Mouse (Mus musculus) lung, postnatal 14 days (tissue): ENCODE data around the gene Snrpb2.

Experiments used
- DNase-seq: peaks from one replicate; pipeline ENCODE4 v3.0.0; 2021

The Snrpb2 gene

GRCm38 (mm10) chr2:143062812-143063792 lies at the start of gene Snrpb2:
Gene Snrpb2, plus strand, starts transcription at chr2:143063039.
- DNase-seq, result peak; percentile 91

GRCm38 (mm10) chr2:143013057-143013456 lies 49.8 kb upstream of the Snrpb2 start:
- DNase-seq, result no peak

- DNase-seq, result no peak
Observed at GRCm38 (mm10) chr2:143018084-143018483, 44.8 kb upstream of the Snrpb2 start.

- no peak for DNase-seq
Observed at GRCm38 (mm10) chr2:143018591-143019130, 44.2 kb upstream of the Snrpb2 start.

GRCm38 (mm10) chr2:143019727-143020126 lies 43.1 kb upstream of the Snrpb2 start:
- peak; percentile 9 for DNase-seq

DNA sequence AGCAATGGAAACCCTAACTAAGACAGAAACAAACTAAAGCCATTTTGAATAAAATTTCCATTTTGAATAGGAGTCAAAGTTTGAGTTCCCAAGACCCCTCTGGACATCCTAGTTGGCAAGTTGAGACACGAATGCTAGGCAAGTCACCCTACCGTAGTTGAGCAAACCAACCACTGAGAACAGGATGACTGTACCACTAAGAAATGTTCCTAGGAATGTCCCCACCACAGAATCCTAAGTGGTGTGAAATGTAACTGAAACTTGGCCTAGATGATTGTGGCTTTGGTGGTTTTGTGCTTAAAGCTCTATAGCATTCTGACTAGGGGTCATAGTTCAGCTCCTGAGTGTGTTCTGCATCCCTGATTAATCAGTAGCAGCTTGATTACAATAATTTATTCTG lies 39.5 kb upstream of the Snrpb2 start:
- no peak for DNase-seq

GRCm38 (mm10) chr2:143024226-143024625 lies 38.6 kb upstream of the Snrpb2 start:
- DNase-seq, result no peak

DNA sequence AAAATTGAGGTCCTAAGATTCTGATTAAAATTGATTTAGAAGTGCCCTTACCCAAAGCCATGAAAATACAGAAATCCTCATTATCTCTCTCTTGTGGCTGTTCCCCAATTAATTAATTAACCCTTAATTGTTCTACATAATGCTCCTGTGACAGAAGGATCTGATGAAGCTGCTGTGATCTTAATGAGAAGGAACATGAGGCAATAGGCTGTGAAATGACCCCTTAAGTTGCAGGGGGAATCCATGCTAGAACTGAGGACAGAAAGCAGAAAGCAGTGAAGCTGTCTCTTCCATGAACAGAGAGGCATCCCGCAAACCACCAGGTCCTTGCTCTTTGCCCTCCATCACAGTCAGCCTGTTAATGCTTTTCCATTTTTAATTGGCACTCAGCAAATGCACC lies 31.6 kb upstream of the Snrpb2 start:
- DNase-seq, result no peak

DNA sequence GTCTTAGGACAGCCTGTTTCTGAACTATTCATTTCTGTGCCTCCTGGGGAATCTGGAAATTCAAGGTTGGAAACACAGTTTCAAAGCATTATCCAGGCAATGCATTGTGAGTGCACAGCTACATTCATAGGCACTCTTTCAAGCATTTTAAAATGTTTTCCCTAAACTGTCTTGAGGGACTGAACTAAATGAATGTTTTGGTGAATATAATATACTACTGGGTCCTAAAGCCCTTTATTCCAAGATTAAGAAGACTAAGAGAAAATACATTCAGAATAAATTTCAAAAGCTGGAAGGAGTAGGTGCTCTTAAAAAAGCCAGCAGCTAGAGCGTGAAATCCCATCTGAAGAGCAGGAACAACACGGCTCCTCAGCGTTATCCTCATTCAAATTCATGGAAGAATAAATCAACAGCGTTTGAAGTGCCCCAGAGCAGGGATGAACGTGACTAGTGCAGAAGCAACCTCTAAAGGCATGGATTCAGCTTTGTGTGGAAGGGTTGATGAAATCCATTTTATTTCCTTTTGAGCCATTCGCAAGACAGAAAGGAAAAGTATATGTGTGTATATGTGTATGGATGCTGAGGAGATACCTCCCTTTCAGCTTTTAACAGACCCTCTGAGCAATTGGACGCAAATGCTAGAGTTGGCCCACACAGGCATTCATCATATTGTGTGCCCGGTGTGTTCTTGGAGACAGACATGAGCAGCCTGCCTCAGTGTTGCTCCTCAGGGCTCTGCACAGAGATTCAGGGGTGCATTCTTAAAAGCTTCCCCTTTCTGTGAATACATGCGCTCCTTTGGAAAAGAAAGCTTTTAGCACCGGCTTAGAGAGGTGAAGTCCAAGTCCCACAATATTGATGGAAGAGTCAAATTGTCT lies 30.2 kb upstream of the Snrpb2 start:
- DNase-seq, result no peak

DNA sequence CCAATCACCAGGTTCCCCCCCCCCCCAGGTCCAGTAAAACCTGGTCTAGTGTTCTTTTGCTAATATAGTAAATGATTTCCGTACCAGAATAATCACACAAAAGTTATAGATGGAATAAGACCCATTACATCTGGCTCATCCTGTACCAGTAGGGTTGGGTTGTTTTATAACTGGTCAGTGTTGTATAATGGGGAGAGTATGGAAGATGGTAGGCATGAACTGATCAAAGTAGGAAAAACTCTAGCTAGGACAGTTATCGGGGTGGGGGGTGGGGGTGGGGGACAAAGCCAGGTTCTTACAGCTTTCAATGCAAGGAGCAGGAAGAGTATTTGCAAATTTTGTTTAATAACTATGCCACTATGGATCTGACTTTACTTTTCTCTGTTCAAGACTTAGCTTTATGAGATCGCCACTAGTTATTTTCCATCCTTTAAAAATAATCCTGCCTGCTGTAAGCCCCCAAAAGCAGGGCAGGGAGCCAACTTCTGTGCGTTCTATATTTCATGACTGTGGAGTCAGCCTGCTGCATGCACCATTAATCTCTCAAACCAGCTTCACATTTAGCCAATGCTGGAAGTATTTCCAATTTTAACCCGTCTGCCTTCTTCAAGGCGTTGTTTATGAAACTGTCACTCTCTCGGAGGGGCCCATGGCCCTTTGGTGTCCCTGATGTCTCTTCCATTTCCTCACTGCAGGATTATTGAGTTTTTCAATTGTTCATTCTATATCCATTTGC lies 28.3 kb upstream of the Snrpb2 start:
- DNase-seq, result no peak

DNA sequence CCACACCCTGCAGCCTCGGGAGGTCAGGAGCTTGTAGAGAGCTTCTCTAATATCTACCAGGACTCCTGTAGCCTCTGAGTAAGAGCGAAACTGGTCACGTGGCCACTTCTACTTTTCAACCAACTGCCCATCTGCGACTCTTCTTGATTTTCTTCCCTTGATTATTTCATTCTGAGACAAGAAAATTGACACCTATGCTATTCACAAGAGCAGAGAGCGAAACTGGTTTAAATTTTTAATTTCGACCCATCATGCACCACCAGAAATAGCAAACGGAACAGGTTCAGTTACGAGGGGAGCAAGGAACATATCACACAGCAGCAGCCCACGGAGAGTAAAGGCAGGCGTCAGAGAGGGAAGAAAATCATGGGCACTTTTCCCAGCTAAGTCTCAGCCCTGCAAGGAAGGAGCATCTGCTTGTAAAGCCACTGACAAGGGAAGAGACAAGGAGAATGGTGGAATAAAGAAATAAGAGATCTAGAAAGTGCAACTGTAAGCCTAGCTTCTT lies 27.7 kb upstream of the Snrpb2 start:
- DNase-seq, result no peak

DNA sequence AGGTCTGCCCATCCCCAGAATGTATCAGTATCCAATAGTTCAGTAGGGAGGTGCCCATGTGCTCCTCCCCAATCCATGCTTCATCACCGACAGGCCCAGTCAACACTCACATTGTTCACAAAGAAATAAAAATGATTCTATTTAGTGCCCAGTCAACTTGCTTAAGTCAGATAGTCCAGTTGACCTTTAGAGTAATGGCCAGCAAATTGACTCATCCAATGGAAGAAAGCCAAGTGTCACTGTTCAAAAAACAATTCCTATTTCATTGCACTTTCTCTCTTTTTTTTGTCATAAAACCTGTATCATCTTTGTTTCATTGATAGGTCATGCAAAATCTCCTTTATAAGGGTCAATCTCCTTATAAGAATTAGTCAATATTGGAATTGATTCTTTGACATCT lies 21.2 kb upstream of the Snrpb2 start:
- DNase-seq, result no peak

DNA sequence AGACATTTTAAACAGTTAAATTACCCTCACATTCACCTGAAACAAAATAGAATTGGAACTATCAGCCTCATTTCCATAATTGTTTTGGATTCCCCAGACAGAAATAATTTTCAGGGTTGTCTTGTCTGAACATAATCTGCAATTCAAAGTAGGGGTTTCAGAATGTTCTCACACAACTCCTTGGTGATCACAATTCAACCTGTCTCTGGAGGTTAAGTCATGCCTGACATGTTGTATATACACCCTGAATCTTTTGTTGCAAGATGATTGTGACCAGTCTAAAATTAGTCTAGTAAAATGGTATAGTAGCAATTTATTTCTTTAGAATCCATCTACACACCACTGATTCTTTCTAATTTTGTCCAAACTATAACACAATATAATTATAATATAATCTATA lies 7.6 kb upstream of the Snrpb2 start:
- DNase-seq, result no peak

DNA sequence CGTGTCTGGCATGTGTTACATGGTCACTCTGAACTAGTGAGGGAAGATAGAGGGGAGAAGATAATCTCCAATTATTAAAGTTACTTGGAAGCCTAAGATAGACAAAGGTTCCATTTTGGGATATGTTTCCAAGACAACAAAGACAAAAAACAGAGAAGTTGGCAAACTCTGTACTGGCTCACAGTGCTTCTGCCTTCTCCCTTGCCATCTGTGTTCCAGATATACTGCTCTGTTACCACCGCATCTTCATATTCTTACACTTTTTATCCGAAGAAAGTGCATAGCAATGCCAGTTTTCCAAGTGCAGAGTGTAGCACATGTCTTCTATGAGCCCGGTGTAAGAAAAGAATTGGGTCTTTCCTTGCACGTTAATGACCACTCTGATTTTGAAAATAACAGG lies 6.1 kb upstream of the Snrpb2 start:
- DNase-seq, result no peak

DNA sequence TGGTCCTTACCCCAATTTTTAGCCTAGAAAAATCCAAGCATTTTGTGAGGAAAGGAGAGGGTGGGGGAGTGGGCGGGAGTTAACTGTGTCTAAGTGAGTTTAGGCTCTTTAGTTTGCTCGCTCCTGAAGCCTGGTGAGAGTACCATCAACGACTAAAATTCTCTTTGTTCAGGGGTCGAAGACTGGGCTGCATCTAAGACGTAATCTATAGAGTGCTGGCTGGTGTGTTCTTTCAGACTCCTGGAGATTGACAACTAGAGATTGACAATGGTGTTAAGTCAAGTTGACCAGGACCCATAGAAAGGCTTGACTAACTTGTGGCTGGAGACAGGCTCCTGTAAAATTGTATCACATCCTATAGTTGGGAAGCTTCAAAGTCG lies 417 bp upstream of the Snrpb2 start:
- no peak for DNase-seq

DNA sequence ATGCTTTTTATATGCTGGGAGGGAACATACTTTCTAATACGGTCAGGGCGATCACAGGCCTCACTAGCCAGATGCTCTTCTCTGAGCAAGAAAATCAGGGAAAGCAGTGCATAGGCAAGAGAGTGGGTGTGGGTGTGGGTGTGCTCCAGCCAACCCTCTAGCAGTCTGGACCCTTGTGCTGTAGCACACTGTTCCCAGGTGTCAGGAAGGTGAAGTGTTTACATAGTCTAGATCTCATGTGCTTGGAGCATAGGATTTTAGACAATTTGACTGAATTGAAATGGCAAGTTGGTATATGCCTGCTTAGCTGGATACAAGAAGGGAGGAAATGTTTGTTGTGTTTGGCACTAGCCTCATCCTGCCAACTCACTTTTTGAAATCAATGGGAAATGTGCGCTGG lies 3.1 kb downstream of the Snrpb2 start:
- DNase-seq, result no peak

GRCm38 (mm10) chr2:143078198-143078851 lies 15.5 kb downstream of the Snrpb2 start, which contains the start of gene Otor:
Gene Otor, plus strand, starts transcription at chr2:143078473.
- DNase-seq, result no peak

DNA sequence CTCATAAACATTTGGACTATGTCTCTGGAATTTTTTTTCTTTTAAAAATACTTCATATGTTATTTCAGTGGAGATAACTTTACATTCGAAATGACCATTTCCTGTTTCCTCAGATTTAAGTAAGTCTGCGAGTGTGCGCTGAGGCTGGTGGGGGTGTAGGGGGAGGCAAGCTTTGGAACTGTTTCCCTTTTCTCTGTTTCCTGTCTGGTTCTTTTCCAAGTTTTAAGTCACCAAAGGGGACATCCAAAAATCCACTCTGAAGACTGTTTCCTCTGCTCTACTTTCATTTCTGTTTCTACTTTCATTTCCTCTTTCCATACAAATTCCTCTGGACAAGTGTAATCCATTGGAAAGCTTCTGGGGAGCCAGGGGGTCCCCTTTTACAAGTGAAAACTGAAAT lies 18.9 kb downstream of the Snrpb2 start:
- DNase-seq, result peak; percentile 9

DNA sequence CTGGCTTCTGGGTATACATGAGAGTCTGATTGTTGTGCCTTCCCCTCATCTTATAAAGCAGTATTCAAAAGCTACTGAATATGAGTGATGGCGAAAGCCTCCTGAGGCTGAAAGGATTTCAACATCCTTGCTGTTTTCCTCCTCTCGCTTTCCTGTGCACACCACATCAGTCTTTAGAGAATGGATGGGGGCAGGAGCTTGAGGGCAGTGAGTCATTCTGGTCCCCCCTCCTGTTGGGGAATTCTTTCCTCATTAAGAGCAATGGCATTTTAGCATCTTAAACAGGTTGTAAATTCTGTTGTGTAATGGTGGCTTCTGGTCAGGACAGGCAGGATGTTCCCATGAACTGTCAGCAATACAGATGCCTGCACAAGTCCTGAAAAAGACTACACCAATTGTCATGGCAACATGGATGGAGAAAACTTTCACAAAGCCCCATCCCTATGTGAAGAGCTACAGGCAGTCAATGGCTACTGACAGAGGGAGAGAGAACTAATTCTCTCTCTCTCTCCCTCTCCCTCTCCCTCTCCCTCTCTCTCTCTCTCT lies 22.1 kb downstream of the Snrpb2 start:
- no peak for DNase-seq

- DNase-seq, result no peak
Observed at GRCm38 (mm10) chr2:143089866-143090265, 27.0 kb downstream of the Snrpb2 start.

DNA sequence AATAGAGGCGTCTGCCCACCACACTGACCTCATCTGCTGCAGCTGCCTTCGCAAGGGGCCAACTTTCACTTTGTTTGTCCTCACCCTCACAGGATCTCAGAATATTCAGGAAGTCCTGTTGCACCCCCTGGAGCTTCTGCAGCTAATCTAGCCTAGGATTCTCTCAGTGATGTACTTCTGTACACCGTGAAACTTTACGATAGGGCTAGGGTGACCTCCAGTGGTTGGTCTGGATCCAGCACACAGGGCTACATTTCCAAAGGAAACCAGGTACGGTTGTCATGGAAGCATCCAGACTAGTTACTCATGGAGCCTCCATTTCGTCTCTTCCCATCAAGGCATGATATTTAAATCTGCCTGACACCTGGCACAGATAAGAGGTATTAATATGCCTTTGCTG lies 30.9 kb downstream of the Snrpb2 start:
- peak; percentile 53 for DNase-seq

DNA sequence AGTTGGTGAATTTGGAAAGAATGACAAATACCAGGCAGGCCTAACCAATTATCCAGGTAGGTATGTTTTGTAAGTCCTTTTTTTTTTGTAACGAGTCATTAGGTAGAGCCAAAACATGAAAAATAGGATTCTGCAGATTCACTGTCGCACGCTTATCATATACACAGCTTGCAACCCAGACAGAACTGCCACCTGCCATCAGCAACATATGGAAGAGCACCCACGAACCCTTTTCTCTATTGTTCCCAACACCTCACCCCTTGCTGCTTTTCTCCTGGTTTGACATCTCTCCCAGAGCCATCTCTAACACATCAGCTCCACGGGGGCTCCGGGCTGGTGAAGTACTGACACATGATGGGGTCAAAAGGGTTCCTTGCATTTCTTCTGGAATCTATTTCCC lies 31.9 kb downstream of the Snrpb2 start:
- no peak for DNase-seq
